Mouse (Mus musculus) kidney, embryonic 15.5 days (tissue): Measurements from ENCODE around the gene Far2. TPM values are rescaled to one million over a fixed set of nuclear protein-coding genes. Genes with fewer than 3 reads are reported as not detected.

Experiments used
- ATAC-seq: fragments of 200-750 bp; cut with Nextera tagmentation; replicated peaks from 2 replicates; pipeline ENCODE4 v1.8.0; 2017; ENCODE audit warnings: moderate TSS enrichment; ENCODE audit not compliant: low FRiP score
- H3K27ac ChIP-seq: fragments of 300-500 bp; sonication (generic); 2 replicates; pipeline ENCODE4 v1.5.1; 2015; ENCODE audit warnings: mild to moderate bottlenecking, inconsistent platforms
- H3K27me3 ChIP-seq: fragments of 300-500 bp; sonication (generic); 2 replicates; pipeline ENCODE4 v1.6.1; 2015; ENCODE audit warnings: inconsistent platforms
- H3K36me3 ChIP-seq: fragments of 300-500 bp; sonication (generic); 2 replicates; pipeline ENCODE4 v1.6.1; 2015; ENCODE audit warnings: inconsistent platforms
- H3K4me1 ChIP-seq: fragments of 300-500 bp; sonication (generic); 2 replicates; pipeline ENCODE4 v1.6.1; 2015; ENCODE audit warnings: inconsistent platforms
- H3K4me2 ChIP-seq: fragments of 300-500 bp; sonication (generic); 2 replicates; pipeline ENCODE4 v1.6.1; 2015; ENCODE audit warnings: moderate library complexity, mild to moderate bottlenecking, inconsistent platforms
- H3K4me3 ChIP-seq: fragments of 300-500 bp; sonication (generic); replicated peaks from 2 replicates; pipeline ENCODE4 v1.5.1; 2015; ENCODE audit warnings: mild to moderate bottlenecking, inconsistent platforms
- H3K9ac ChIP-seq: fragments of 300-500 bp; sonication (generic); 2 replicates; pipeline ENCODE4 v1.6.1; 2015; ENCODE audit warnings: mild to moderate bottlenecking, inconsistent platforms
- H3K9me3 ChIP-seq: fragments of 300-500 bp; sonication (generic); replicated peaks from 2 replicates; pipeline ENCODE4 v1.6.1; 2016; ENCODE audit warnings: inconsistent platforms
- WGBS: fragments of 180-500 bp; shearing (Covaris S2); methylation state at CpG from one replicate; pipeline ENCODE4 v1.1.7; 2015; ENCODE audit warnings: mixed read lengths; 5-methylcytosine and 5-hydroxymethylcytosine counted together
- polyA plus RNA-seq: library from polyadenylated mRNA; unstranded; fragments of >200 nt; fragmentation: Nextera tagmentation; extraction: Ambion mirVana; gene quantifications from 2 replicates; pipeline ENCODE4 v1.2.1, GENCODE M21; 2015

Far2 gene
- polyA plus RNA-seq, 1 experiment from 2014 or later, result 3.8 TPM

- WGBS, result 81% methylated on average over 3 of the region's 3 CpGs
- no peaks in the 10 kb centered on the region for H3K4me1 ChIP-seq
- no peak overlapping the region for H3K9ac ChIP-seq
- H3K36me3 ChIP-seq, result peaks cover 73% of the 10 kb centered on the region
- no peak for ATAC-seq
- H3K9me3 ChIP-seq, result no peaks in the 10 kb centered on the region
- H3K27me3 ChIP-seq, result no peaks in the 10 kb centered on the region
- no peak overlapping the region for H3K4me3 ChIP-seq
- no peak overlapping the region for H3K4me2 ChIP-seq
- peak overlapping the region; percentile 56 for H3K27ac ChIP-seq
These were observed 152.7 kb downstream of the Far2 start for GRCm38 (mm10) chr6:148199729-148200128.

GRCm38 (mm10) chr6:148205134-148205533 lies 158.1 kb downstream of the Far2 start:
- Histone ChIP-seq H3K27me3 (no peaks in the 10 kb centered on the region), H3K9ac (no peak overlapping the region), H3K4me3 (no peak overlapping the region), H3K36me3 (peaks cover 52% of the 10 kb centered on the region), H3K9me3 (no peaks in the 10 kb centered on the region), H3K4me2 (no peak overlapping the region), H3K27ac (no peak overlapping the region), H3K4me1 (0 out of 2 replicates have a peak, but pooled peaks cover under 1% of the 10 kb centered on the region)
- 71% methylated on average over 1 of the region's 1 CpGs for WGBS
- ATAC-seq, result no peak

GRCm38 (mm10) chr6:148207522-148207921 lies 160.5 kb downstream of the Far2 start:
- ATAC-seq, result no peak
- Histone ChIP-seq H3K36me3 (peaks cover 33% of the 10 kb centered on the region), H3K27ac (no peak overlapping the region), H3K9me3 (no peaks in the 10 kb centered on the region), H3K9ac (no peak overlapping the region), H3K4me1 (peaks cover 10% of the 10 kb centered on the region; the same call in 1 of the 2 replicates), H3K27me3 (no peaks in the 10 kb centered on the region), H3K4me2 (no peak overlapping the region), H3K4me3 (no peak overlapping the region)
- WGBS, result 50% methylated on average over 1 of the region's 1 CpGs

GRCm38 (mm10) chr6:148211391-148211876 lies 164.4 kb downstream of the Far2 start:
- under 1% methylated on average over 51 of the region's 51 CpGs for WGBS
- H3K36me3 ChIP-seq, result peaks cover under 1% of the 10 kb centered on the region; the same call in 1 of the 2 replicates
- peak overlapping the region; percentile 90 for H3K4me3 ChIP-seq
- H3K9ac ChIP-seq, result peak overlapping the region; percentile 93
- peak; percentile 73 for ATAC-seq
- peak overlapping the region; percentile 92 for H3K27ac ChIP-seq
- H3K4me1 ChIP-seq, result peaks cover 17% of the 10 kb centered on the region
- no peaks in the 10 kb centered on the region for H3K27me3 ChIP-seq
- peak overlapping the region; percentile 70 for H3K4me2 ChIP-seq
- H3K9me3 ChIP-seq, result no peaks in the 10 kb centered on the region

GRCm38 (mm10) chr6:148211897-148212680 lies 165.0 kb downstream of the Far2 start, which contains the start of gene Ergic2:
TSS of gene Ergic2 (minus strand) at chr6:148212374.
- ATAC-seq, result peak; percentile 99
- H3K4me3 ChIP-seq, result peak within 1 kb of the TSS; percentile 90
- no peaks in the 10 kb centered on the region for H3K27me3 ChIP-seq
- H3K27ac ChIP-seq, result peak within 1 kb of the TSS; percentile 92
- H3K9ac ChIP-seq, result peak within 1 kb of the TSS; percentile 93
- WGBS, result 1% methylated on average over 61 of the region's 61 CpGs
- peak within 1 kb of the TSS; percentile 70 for H3K4me2 ChIP-seq
- H3K36me3 ChIP-seq, result no peaks in the 10 kb centered on the region
- H3K4me1 ChIP-seq, result peaks cover 17% of the 10 kb centered on the region
- no peaks in the 10 kb centered on the region for H3K9me3 ChIP-seq

- Histone ChIP-seq H3K4me1 (peaks cover 17% of the 10 kb centered on the region), H3K4me2 (no peak overlapping the region), H3K9ac (no peak overlapping the region), H3K4me3 (no peak overlapping the region), H3K27me3 (no peaks in the 10 kb centered on the region), H3K36me3 (no peaks in the 10 kb centered on the region), H3K27ac (no peak overlapping the region), H3K9me3 (no peaks in the 10 kb centered on the region)
- no peak for ATAC-seq
- WGBS, result 5% methylated on average over 5 of the region's 5 CpGs
These were observed 167.7 kb downstream of the Far2 start for GRCm38 (mm10) chr6:148214765-148215164.

GRCm38 (mm10) chr6:148216752-148217151 lies 169.7 kb downstream of the Far2 start:
- 92% methylated on average over 4 of the region's 4 CpGs for WGBS
- no peak overlapping the region for H3K27ac ChIP-seq
- no peaks in the 10 kb centered on the region for H3K27me3 ChIP-seq
- no peak overlapping the region for H3K4me3 ChIP-seq
- no peaks in the 10 kb centered on the region for H3K36me3 ChIP-seq
- no peak overlapping the region for H3K4me2 ChIP-seq
- no peak overlapping the region for H3K9ac ChIP-seq
- no peaks in the 10 kb centered on the region for H3K9me3 ChIP-seq
- peaks cover 8% of the 10 kb centered on the region for H3K4me1 ChIP-seq
- no peak for ATAC-seq

GRCm38 (mm10) chr6:148218235-148219076 lies 171.4 kb downstream of the Far2 start:
- H3K4me2 ChIP-seq, result no peak overlapping the region
- H3K4me3 ChIP-seq, result no peak overlapping the region
- H3K36me3 ChIP-seq, result no peaks in the 10 kb centered on the region
- H3K27me3 ChIP-seq, result no peaks in the 10 kb centered on the region
- H3K27ac ChIP-seq, result no peak overlapping the region
- H3K9me3 ChIP-seq, result no peaks in the 10 kb centered on the region
- peaks cover 3% of the 10 kb centered on the region; the same call in 1 of the 2 replicates for H3K4me1 ChIP-seq
- ATAC-seq, result no peak
- no peak overlapping the region for H3K9ac ChIP-seq
- 83% methylated on average over 2 of the region's 2 CpGs for WGBS

GRCm38 (mm10) chr6:148222686-148223085 lies 175.6 kb downstream of the Far2 start:
- H3K9me3 ChIP-seq, result no peaks in the 10 kb centered on the region
- ATAC-seq, result no peak
- no peak overlapping the region for H3K4me2 ChIP-seq
- H3K9ac ChIP-seq, result no peak overlapping the region
- no peaks in the 10 kb centered on the region for H3K4me1 ChIP-seq
- WGBS, result 23% methylated on average over 2 of the region's 2 CpGs
- no peaks in the 10 kb centered on the region for H3K36me3 ChIP-seq
- H3K27ac ChIP-seq, result no peak overlapping the region
- H3K27me3 ChIP-seq, result no peaks in the 10 kb centered on the region
- no peak overlapping the region for H3K4me3 ChIP-seq

- Histone ChIP-seq H3K9ac (no peak overlapping the region), H3K9me3 (no peaks in the 10 kb centered on the region)
- 64% methylated on average over 3 of the region's 3 CpGs for WGBS
These were observed 180.5 kb downstream of the Far2 start for GRCm38 (mm10) chr6:148227542-148227941.

More at GRCm38 (mm10) chr6:148227542-148227941, 180.5 kb downstream of the Far2 start:
- Histone ChIP-seq H3K4me3 (no peak overlapping the region), H3K27me3 (no peaks in the 10 kb centered on the region), H3K27ac (no peak overlapping the region), H3K4me2 (no peak overlapping the region), H3K36me3 (no peaks in the 10 kb centered on the region), H3K4me1 (no peaks in the 10 kb centered on the region)
- no peak for ATAC-seq
